Mouse (Mus musculus): ENCODE measurements at regions not wholly inside any gene's neighbourhood (a gene's known extent, or its start where the extent isn't known, plus 50 kb on each side); places are given as distances from the start of the nearest gene placed in this dataset.

DNA sequence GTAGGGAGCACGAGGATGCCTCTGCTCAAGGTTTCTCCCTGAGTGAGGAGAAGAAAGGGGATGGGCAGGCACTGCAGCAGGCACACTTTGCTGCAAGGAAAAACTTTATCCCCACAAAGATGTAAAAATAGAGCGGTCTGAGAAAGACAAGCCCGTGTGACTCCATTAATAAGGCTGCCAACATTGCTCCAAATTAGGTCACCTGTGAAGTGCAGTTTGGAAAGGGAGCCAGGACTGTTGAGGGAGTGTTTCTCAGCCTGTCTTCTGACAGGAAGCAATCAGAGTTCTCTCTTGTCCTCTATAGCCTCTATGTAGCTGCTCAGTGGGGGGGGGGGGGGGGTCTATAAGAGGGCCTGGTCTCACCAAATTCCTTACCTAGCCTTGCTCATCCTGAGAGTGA, 51.0 kb downstream of the Gm10234 start:
- DNase-seq (ENCODE audit: low spot score in 2 of 2), result no peak

- DNase-seq (ENCODE audit: low spot score in 2 of 2), result peak in 1 of 2 experiments; percentile 37
Observed at GRCm38 (mm10) chr6:95374266-95374665, 52.4 kb downstream of the Gm10234 start.

- peak in 1 of 2 experiments; percentile 25 for DNase-seq (ENCODE audit: low spot score in 2 of 2)
Observed at GRCm38 (mm10) chr6:95377590-95378245, 55.8 kb downstream of the Gm10234 start.

GRCm38 (mm10) chr6:95378349-95378748, 56.4 kb downstream of the Gm10234 start:
- DNase-seq (ENCODE audit: low spot score in 2 of 2), result no peak

Measured in frontal cortex, postnatal 36 days (tissue).